Mouse (Mus musculus): ENCODE data around the gene Tmem94. TPM values are rescaled to one million over a fixed set of nuclear protein-coding genes. Genes with fewer than 3 reads are reported as not detected.
"Not testable (repeated sequence)": the region's sequence is repeated elsewhere in the genome, so short reads cannot be mapped to it uniquely, and the experiment has no call there.

Gene Tmem94
- polyA plus RNA-seq, 1 experiment from 2014 or later: 20.3 TPM

DNA sequence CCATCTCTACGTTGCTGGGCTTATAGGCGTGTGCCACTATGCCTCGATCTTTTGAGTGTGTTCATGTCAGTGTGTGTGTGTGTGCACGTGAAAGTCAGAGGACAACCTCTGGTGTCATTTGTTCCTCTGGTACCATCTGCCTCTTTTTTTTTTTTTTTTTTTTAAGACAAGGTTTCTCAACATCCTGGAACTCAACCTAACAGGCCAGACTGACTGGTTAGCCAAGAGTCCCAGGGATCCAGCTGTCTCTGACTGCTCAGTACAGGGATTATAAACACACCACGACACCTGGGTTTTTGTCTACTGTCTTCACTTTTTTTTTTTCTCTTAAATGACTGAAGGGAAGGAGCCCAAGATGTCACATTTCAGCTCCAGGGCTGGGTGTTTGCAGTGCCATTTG is 20.8 kb upstream of the Tmem94 start:
- WGBS: 87% methylated on average over 5 of the region's 5 CpGs
- no peak overlapping the region for H3K4me2 ChIP-seq
- H3K27ac ChIP-seq (replicated peaks): no peak overlapping the region
- no peaks in the 10 kb centered on the region for H3K9me3 ChIP-seq (replicated peaks)
- H3K4me1 ChIP-seq: 0 out of 2 replicates have a peak, but pooled peaks cover 5% of the 10 kb centered on the region
- no peak overlapping the region for H3K9ac ChIP-seq (replicated peaks)
- no peak overlapping the region for H3K4me3 ChIP-seq (replicated peaks)
- H3K36me3 ChIP-seq: no peaks in the 10 kb centered on the region
- no peak for ATAC-seq (ENCODE audit: low FRiP score)
- no peaks in the 10 kb centered on the region for H3K27me3 ChIP-seq (replicated peaks)

DNA sequence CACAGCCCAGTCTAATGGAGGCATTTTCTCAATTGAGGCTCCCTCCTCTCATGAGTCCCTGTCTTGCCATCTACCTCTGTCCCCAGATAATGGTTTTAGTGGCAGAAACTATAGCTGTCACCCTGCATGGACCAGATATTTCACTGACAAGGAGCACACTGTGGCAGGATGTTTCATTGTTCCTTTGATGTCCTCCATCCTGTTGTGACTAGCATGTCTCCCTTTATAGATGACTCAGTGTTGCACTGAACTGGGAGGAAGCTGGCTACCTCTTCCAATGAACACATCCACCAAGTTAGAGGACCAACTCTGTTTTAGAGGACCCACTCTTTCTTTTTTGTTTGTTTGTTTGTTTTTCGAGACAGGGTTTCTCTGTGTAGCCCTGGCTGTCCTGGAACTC is 19.1 kb upstream of the Tmem94 start:
- no peak for ATAC-seq (ENCODE audit: low FRiP score)
- Histone ChIP-seq H3K27me3 (replicated peaks) (no peaks in the 10 kb centered on the region), H3K4me1 (0 out of 2 replicates have a peak, but pooled peaks cover 5% of the 10 kb centered on the region), H3K4me3 (replicated peaks) (no peak overlapping the region), H3K9me3 (replicated peaks) (no peaks in the 10 kb centered on the region), H3K36me3 (no peaks in the 10 kb centered on the region), H3K4me2 (no peak overlapping the region), H3K9ac (replicated peaks) (no peak overlapping the region), H3K27ac (replicated peaks) (no peak overlapping the region)
- 81% methylated on average over 1 of the region's 1 CpGs for WGBS

DNA sequence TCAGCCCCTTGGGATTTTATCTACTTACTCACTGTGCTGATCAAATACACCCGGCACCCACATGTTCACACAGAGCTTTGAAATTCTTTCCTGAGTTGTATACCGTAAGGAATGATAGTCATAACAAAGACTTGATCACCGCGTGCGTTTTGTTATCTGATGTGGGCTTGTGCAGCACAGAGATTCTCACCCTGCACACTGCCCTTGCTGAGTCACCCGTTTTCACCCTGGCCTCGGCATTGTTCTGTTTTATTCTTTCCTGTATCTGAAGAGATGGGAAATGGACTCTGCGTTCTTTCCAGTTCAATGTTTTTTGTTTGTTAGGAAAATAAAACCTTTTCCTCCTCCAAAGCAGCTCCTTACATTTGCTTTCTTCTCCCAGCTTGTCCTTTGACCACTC is 18.5 kb upstream of the Tmem94 start:
- 60% methylated on average over 8 of the region's 8 CpGs for WGBS
- ATAC-seq (ENCODE audit: low FRiP score): no peak
- 0 out of 2 replicates have a peak, but pooled peaks cover 5% of the 10 kb centered on the region for H3K4me1 ChIP-seq
- no peaks in the 10 kb centered on the region for H3K27me3 ChIP-seq (replicated peaks)
- no peak overlapping the region for H3K27ac ChIP-seq (replicated peaks)
- H3K9me3 ChIP-seq (replicated peaks): no peaks in the 10 kb centered on the region
- H3K9ac ChIP-seq (replicated peaks): 0 out of 2 replicates have a peak overlapping the region, but pooled peaks have one; percentile 12
- no peaks in the 10 kb centered on the region for H3K36me3 ChIP-seq
- no peak overlapping the region for H3K4me3 ChIP-seq (replicated peaks)
- peak overlapping the region; percentile 52 for H3K4me2 ChIP-seq

DNA sequence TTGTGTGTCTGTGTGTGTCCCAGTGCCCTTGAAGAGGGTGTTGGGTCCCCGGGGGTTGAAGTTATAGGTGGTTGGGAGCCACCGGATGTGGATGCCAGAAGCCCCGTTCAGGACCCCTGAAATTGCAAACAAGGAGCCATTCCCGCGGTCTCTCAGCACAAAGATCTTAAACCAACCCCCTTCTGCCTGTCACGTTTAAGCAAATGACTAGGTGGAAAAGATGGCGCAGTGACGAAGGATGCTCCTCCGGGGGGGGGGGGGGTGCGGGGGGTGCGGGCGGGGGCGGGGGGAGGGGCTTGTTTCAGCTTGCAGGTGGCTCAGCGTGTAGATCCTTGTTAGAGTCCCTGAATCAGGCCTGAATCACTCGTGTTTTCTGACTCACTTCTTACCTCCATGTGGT is 17.9 kb upstream of the Tmem94 start:
- Histone ChIP-seq H3K27ac (replicated peaks) (no peak overlapping the region), H3K36me3 (no peaks in the 10 kb centered on the region), H3K4me2 (peak overlapping the region; percentile 52), H3K27me3 (replicated peaks) (no peaks in the 10 kb centered on the region), H3K4me3 (replicated peaks) (peak overlapping the region; percentile 17; the same call in 1 of the 2 replicates), H3K4me1 (0 out of 2 replicates have a peak, but pooled peaks cover 5% of the 10 kb centered on the region), H3K9me3 (replicated peaks) (no peaks in the 10 kb centered on the region), H3K9ac (replicated peaks) (0 out of 2 replicates have a peak overlapping the region, but pooled peaks have one; percentile 12)
- WGBS: 12% methylated on average over 15 of the region's 15 CpGs
- ATAC-seq (ENCODE audit: low FRiP score): no peak

DNA sequence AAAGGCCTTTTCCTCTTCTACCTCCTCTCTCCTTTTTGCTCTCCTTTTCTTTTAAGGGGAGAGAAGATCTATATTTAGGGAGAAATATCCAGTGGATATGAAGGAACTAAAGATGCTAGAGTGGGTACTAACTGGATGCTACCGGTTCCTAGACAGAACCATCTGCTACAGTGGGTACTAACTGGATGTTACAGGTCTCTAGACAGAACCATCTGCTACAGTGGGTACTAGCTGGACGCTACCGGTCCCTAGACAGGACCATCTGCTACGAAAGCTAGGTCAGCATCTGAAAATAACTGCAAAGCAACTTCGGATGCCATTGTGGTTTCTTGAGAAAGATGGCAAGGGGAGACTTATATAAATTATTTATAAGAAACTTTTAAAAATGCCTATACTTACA is 15.4 kb upstream of the Tmem94 start:
- Histone ChIP-seq H3K9ac (replicated peaks) (no peak overlapping the region), H3K4me1 (0 out of 2 replicates have a peak, but pooled peaks cover 8% of the 10 kb centered on the region), H3K27me3 (replicated peaks) (no peaks in the 10 kb centered on the region), H3K36me3 (no peaks in the 10 kb centered on the region), H3K27ac (replicated peaks) (no peak overlapping the region), H3K4me2 (no peak overlapping the region), H3K9me3 (replicated peaks) (no peaks in the 10 kb centered on the region), H3K4me3 (replicated peaks) (no peak overlapping the region)
- ATAC-seq (ENCODE audit: low FRiP score): no peak
- WGBS: 84% methylated on average over 5 of the region's 5 CpGs

DNA sequence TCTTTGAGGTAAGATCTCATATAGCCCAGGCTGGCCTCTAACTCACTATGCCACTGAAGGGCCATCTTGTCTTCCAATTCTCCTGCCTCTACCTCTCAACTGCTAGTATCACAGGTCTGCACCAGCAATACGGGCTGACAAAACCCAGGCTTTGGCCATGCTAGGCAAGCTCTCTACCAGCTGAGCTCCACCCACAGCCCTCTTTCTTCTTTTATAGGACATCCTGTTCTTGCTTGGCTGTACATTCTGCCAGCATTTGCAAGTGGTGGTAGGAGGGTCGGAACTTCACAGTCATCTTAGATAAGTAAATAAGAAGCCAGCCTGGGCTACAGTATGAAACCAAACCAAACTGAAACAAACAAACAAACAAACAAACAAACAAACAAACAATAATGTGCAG is 13.5 kb upstream of the Tmem94 start:
- no peak for ATAC-seq (ENCODE audit: low FRiP score)
- no peaks in the 10 kb centered on the region for H3K9me3 ChIP-seq (replicated peaks)
- H3K4me1 ChIP-seq: 0 out of 2 replicates have a peak, but pooled peaks cover 8% of the 10 kb centered on the region
- no peak overlapping the region for H3K9ac ChIP-seq (replicated peaks)
- H3K27ac ChIP-seq (replicated peaks): no peak overlapping the region
- H3K36me3 ChIP-seq: no peaks in the 10 kb centered on the region
- H3K4me3 ChIP-seq (replicated peaks): no peak overlapping the region
- H3K4me2 ChIP-seq: no peak overlapping the region
- H3K27me3 ChIP-seq (replicated peaks): no peaks in the 10 kb centered on the region
- WGBS: 70% methylated on average over 2 of the region's 2 CpGs

DNA sequence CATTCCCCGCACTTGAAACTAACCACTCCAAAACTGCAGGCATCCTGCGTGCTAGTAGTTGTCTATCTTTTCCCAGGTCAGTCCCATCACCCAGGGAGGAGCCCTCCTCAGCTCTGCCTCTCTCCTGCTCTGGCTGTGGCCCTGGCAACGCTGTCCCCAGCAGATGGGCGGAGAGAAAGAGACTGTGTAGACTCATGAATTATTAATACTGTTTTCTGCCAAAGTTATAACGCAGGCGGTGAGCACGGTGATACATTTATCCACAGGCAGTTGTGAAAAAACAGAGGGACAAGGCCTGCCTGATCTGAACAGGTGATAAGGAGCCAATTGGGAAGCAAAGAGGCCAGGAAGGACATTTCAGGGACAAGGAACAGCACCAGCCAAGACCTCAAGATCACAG is 12.6 kb upstream of the Tmem94 start:
- H3K4me2 ChIP-seq: no peak overlapping the region
- no peak overlapping the region for H3K27ac ChIP-seq (replicated peaks)
- no peak; the same call in 1 of the 2 replicates for ATAC-seq (ENCODE audit: low FRiP score)
- no peaks in the 10 kb centered on the region for H3K27me3 ChIP-seq (replicated peaks)
- 29% methylated on average over 7 of the region's 7 CpGs for WGBS
- no peak overlapping the region for H3K4me3 ChIP-seq (replicated peaks)
- 0 out of 2 replicates have a peak, but pooled peaks cover 2% of the 10 kb centered on the region for H3K4me1 ChIP-seq
- no peaks in the 10 kb centered on the region for H3K36me3 ChIP-seq
- H3K9me3 ChIP-seq (replicated peaks): no peaks in the 10 kb centered on the region
- H3K9ac ChIP-seq (replicated peaks): no peak overlapping the region

DNA sequence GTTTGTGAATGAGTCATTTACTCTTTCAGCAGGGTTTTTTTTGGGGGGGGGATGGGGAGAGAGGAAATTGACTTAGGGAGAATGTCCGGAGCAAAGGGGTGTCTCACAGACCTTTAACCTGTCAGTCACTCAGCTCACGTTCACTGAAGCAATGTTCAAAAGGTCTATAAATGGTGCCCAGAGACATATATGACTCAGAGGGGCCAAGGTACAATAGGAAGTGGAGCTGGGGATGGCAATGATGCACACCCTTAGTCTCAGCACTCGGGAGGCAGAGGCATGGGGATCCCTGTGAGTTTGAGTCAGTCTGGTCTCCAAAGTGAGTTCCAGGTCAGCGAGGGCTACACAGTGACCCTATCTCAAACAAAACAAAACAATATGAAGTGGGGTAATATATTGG is 11.7 kb upstream of the Tmem94 start:
- H3K4me1 ChIP-seq: 0 out of 2 replicates have a peak, but pooled peaks cover 2% of the 10 kb centered on the region
- no peak for ATAC-seq (ENCODE audit: low FRiP score)
- H3K4me2 ChIP-seq: no peak overlapping the region
- no peak overlapping the region for H3K9ac ChIP-seq (replicated peaks)
- H3K4me3 ChIP-seq (replicated peaks): no peak overlapping the region
- no peaks in the 10 kb centered on the region for H3K9me3 ChIP-seq (replicated peaks)
- H3K36me3 ChIP-seq: no peaks in the 10 kb centered on the region
- no peaks in the 10 kb centered on the region for H3K27me3 ChIP-seq (replicated peaks)
- 73% methylated on average over 4 of the region's 4 CpGs for WGBS
- H3K27ac ChIP-seq (replicated peaks): no peak overlapping the region

DNA sequence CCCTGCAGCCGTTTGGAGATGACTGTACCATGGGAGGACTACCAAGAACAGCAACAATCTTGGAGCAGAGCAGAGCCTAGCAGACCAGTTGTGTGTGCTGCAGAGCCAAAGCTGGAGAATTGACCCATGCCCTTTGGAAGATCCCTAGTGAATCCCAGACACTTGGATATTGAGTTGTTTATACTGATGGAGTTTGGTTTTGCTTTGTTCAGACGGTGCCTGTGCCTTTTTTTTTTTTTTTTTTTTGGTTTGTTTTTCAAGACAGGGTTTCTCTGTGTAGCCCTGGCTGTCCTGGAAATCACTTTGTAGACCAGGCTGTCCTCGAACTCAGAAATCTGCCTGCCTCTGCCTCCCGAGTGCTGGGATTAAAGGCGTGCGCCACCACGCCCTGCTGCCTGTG is 3.1 kb upstream of the Tmem94 start:
- ATAC-seq (ENCODE audit: low FRiP score); H3K27ac ChIP-seq (replicated peaks); H3K27me3 ChIP-seq (replicated peaks); H3K4me2 ChIP-seq; H3K36me3 ChIP-seq; H3K9ac ChIP-seq (replicated peaks); H3K4me3 ChIP-seq (replicated peaks); H3K9me3 ChIP-seq (replicated peaks): not testable (repeated sequence)
- WGBS: 93% methylated on average over 7 of the region's 7 CpGs
- H3K4me1 ChIP-seq: peaks cover 11% of the 10 kb centered on the region

DNA sequence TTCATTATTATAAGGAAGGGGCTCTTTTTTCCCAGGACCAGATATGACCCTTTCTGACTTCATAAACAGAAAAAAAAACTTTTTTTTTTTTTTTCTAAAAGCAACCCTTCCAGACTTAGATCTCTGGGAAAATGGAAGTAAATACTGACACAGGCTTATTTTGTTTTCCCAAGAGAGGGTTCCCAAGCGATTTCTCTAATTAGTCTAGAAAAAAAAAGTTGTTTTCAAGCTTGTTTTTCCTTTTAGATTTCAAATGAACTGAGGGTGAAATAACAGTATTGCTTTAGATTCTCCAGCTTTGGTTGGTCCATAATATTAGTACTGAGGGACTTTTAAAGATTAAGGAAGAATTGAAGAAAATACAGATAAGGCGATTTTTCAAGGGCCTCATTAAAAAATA is 535 bp upstream of the Tmem94 start:
- Histone ChIP-seq H3K9ac (replicated peaks) (peak overlapping the region; percentile 47), H3K36me3 (no peaks in the 10 kb centered on the region), H3K27ac (replicated peaks) (peak overlapping the region; percentile 94), H3K9me3 (replicated peaks) (no peaks in the 10 kb centered on the region), H3K4me1 (peaks cover 31% of the 10 kb centered on the region), H3K27me3 (replicated peaks) (no peaks in the 10 kb centered on the region), H3K4me3 (replicated peaks) (peak overlapping the region; percentile 91), H3K4me2 (peak overlapping the region; percentile 80)
- no peak for ATAC-seq (ENCODE audit: low FRiP score)
- WGBS: 18% methylated on average over 2 of the region's 2 CpGs

DNA sequence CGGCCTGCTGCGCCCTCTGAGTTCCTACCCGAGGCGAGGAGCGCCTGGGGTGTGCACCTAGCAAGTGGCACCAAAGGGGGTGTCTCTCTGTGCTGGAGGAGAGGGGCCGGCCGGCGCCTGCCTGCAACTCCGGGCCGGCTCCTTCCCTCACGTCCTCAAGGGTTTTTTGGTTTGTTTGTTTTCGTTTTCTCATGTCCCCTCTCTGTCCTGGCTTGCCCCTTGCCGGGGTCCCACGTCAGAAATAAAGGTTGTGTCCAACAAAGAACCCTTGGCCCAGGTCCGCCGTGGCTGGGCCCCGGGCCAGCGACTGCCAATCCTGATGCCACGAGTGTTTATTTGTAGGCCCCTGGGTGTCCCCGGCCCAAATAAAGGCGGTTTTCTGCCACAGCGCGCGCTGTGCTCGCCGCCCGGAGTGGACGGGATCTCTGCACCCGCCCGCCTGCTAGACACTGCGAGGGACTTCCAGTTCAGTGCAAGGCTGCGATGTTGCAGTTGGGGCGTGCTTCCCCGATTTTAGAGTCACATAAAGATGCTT is 441 bp downstream of the Tmem94 start:
- Histone ChIP-seq H3K4me2 (peak overlapping the region; percentile 80), H3K4me3 (replicated peaks) (peak overlapping the region; percentile 91), H3K9ac (replicated peaks) (peak overlapping the region; percentile 97), H3K9me3 (replicated peaks) (no peaks in the 10 kb centered on the region), H3K4me1 (peaks cover 37% of the 10 kb centered on the region), H3K36me3 (no peaks in the 10 kb centered on the region), H3K27me3 (replicated peaks) (no peaks in the 10 kb centered on the region), H3K27ac (replicated peaks) (peak overlapping the region; percentile 94)
- ATAC-seq (ENCODE audit: low FRiP score): peak; percentile 83
- under 1% methylated on average over 34 of the region's 34 CpGs for WGBS

DNA sequence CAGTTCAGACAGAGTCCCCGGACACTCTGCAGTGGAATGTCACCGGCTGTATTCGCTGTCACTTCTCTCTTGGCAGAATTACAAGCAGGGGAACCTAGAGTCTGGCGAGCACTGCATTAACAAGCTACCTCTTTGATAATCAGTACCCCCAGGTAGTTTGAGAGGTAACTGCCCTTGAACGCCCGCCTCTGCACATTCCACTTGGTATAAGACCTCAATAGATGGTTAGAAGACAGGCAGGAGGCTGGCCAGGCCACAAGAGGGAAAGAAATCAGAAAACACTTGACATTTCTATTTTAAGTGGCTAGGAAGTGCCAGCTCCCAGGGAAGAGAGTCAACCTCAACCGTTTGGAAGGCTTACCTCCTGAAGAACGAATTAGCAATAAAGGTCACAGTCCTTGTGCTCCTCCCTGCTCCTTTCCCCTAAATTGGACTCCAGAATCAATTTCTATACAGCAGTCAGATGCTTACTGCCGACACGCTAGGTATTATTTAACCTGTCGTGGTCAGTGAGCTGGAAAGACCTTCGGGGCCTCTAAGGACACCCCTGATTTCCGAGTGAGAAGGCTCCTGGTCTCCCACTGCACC is 1.2 kb downstream of the Tmem94 start:
- H3K27me3 ChIP-seq (replicated peaks): no peaks in the 10 kb centered on the region
- peak overlapping the region; percentile 80 for H3K4me2 ChIP-seq
- peaks cover 37% of the 10 kb centered on the region for H3K4me1 ChIP-seq
- no peaks in the 10 kb centered on the region for H3K9me3 ChIP-seq (replicated peaks)
- peak overlapping the region; percentile 91 for H3K4me3 ChIP-seq (replicated peaks)
- ATAC-seq (ENCODE audit: low FRiP score): no peak
- no peaks in the 10 kb centered on the region for H3K36me3 ChIP-seq
- peak overlapping the region; percentile 94 for H3K27ac ChIP-seq (replicated peaks)
- H3K9ac ChIP-seq (replicated peaks): peak overlapping the region; percentile 97
- WGBS: 33% methylated on average over 13 of the region's 13 CpGs
